Mouse (Mus musculus): ENCODE data around the gene Lca5l.

DNA sequence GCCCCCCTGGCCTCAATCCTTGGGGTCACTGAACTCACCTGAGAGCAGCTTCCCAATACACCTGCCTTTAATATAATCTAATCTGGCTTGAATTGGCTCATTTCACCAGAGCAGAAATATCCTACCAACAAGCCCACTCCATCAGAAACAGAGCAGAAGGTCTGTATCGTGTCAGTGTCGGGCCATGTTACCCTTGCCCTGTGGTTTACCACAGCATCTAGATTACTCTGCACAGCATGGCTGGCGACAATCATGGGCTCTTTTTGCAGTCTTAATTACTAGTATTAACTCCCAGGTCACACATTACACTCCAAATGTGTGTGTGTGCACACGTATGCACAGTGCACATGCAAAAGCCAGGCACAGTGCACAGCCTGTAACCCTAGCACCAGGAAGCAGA is 23.2 kb downstream of the Lca5l start:
- TF ChIP-seq CTCF (IDR thresholded peaks at IDR 0.05; ENCODE audit: insufficient read depth, low read length) (no peak), POLR2A (IDR thresholded peaks at IDR 0.05; ENCODE audit: borderline replicate concordance, extremely low read depth, low read depth, low read length) (no peak)
